Mouse (Mus musculus): ENCODE measurements around the gene Sirt4. TPM values are rescaled to one million over a fixed set of nuclear protein-coding genes. Genes with fewer than 3 reads are reported as not detected.
"Not testable (repeated sequence)": the region's sequence is repeated elsewhere in the genome, so short reads cannot be mapped to it uniquely, and the experiment has no call there.

Gene Sirt4
- polyA plus RNA-seq, 1 experiment from 2014 or later = 6.4 TPM

DNA sequence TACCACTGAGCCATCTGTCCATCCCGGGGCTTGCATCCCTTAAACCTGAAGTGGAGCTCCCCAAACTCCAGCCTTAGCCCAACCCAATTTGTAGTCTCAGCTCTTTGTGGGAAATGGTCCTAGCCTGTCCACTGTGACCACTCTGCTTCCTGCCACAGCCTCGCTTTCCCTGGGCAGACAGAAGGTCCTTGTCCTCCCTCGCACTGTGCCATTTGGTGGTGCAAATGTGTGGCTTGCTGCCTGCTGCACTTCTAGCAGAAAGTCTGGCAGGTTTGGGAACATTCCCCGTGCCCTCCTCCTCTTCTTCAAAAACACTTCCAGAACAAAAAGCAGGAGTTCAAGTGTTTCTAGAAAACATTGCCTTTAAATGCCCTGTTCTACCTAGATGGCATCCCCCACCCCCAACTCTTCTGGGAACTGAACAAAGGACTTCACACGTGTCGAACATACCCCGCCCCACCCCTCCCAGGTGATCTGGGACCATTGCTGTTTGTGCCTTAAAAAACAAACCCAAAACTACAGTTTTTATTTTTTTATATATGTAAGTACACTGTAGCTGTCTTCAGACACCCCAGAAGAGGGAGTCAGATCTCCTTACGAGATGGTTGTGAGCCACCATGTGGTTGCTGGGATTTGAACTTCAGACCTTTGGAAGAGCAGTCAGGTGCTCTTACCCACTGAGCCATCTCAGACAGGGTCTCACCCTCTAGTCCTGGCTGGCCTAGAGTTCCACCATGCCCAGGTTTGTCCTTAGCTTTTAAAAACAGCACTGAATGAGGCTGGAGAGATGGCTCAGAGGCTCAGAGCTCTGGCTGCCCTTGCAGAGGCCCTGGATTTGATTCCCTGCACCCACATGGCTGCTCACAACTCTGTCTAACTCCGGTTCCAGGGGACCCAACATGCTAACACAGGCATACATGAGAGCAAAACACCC lies 14.0 kb upstream of the Sirt4 start:
- H3K4me3 ChIP-seq (ENCODE audit: low read depth, low read length) = no peak overlapping the region
- H3K27ac ChIP-seq (ENCODE audit: low read depth, low read length) = no peak overlapping the region
- no peak overlapping the region for H3K9ac ChIP-seq (ENCODE audit: low read depth, low read length)
- no peaks in the 10 kb centered on the region for H3K4me1 ChIP-seq (replicated peaks; ENCODE audit: control insufficient read depth, insufficient read depth, low read length)
- TF ChIP-seq CTCF (IDR thresholded peaks at IDR 0.05; ENCODE audit: low read depth) = no peak
- H3K27me3 ChIP-seq (replicated peaks; ENCODE audit: control insufficient read depth, insufficient read depth, low read length) = no peaks in the 10 kb centered on the region
- no peak for ATAC-seq
- H3K4me2 ChIP-seq (replicated peaks; ENCODE audit: low read depth) = no peak overlapping the region
- 59% methylated on average over 9 of the region's 9 CpGs for WGBS
- no peaks in the 10 kb centered on the region for H3K9me3 ChIP-seq (ENCODE audit: control insufficient read depth)
- H3K36me3 ChIP-seq (ENCODE audit: control insufficient read depth, insufficient read depth) = no peaks in the 10 kb centered on the region

DNA sequence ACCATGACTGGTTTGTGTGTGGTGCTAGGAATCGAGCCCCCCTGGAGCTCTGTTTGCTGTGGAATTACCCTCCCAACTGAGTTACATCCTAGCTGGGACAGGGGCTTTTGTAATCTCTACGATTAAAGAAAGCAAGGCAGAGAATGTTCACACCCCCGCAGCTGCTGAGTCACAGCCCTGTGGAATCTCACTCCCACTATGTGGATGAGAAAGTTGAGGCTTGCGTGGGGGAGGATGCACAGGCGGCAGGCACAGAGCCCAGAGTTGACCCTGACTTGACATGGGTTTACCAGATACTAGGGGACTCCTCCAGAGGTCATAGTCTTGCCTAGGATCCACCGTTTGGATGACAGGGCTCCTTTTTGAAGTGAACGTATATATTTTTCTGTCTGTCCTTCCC lies 12.5 kb upstream of the Sirt4 start:
- Histone ChIP-seq H3K4me3 (ENCODE audit: low read depth, low read length) (no peak overlapping the region), H3K4me1 (replicated peaks; ENCODE audit: control insufficient read depth, insufficient read depth, low read length) (no peaks in the 10 kb centered on the region), H3K9me3 (ENCODE audit: control insufficient read depth) (no peaks in the 10 kb centered on the region), H3K27ac (ENCODE audit: low read depth, low read length) (no peak overlapping the region), H3K4me2 (replicated peaks; ENCODE audit: low read depth) (no peak overlapping the region), H3K36me3 (ENCODE audit: control insufficient read depth, insufficient read depth) (no peaks in the 10 kb centered on the region), H3K27me3 (replicated peaks; ENCODE audit: control insufficient read depth, insufficient read depth, low read length) (no peaks in the 10 kb centered on the region), H3K9ac (ENCODE audit: low read depth, low read length) (no peak overlapping the region)
- WGBS = 68% methylated on average over 7 of the region's 7 CpGs
- TF ChIP-seq CTCF (IDR thresholded peaks at IDR 0.05; ENCODE audit: low read depth) = no peak
- no peak for ATAC-seq

DNA sequence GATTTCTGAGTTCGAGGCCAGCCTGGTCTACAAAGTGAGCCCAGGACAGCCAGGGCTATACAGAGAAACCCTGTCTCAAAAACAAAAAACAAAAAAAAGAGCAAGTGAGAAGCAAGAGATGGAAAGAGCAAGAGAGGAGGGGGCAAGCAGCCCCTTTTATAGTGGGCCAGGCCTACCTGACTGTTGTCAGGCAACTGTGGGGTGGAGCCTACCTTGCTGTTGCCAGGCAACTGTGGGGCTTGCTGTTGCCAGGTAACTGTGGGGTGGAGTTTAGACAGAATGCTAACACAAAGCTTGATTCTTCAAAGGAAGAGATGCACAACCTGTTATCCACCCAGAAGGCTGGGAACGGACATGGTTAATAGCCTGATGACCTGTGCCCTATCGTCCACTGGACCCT lies 11.1 kb upstream of the Sirt4 start:
- H3K9ac ChIP-seq (ENCODE audit: low read depth, low read length); H3K9me3 ChIP-seq (ENCODE audit: control insufficient read depth); H3K27me3 ChIP-seq (replicated peaks; ENCODE audit: control insufficient read depth, insufficient read depth, low read length); H3K27ac ChIP-seq (ENCODE audit: low read depth, low read length); ATAC-seq; H3K4me1 ChIP-seq (replicated peaks; ENCODE audit: control insufficient read depth, insufficient read depth, low read length); H3K4me2 ChIP-seq (replicated peaks; ENCODE audit: low read depth); H3K4me3 ChIP-seq (ENCODE audit: low read depth, low read length); H3K36me3 ChIP-seq (ENCODE audit: control insufficient read depth, insufficient read depth): not testable (repeated sequence)
- 66% methylated on average over 3 of the region's 3 CpGs for WGBS

DNA sequence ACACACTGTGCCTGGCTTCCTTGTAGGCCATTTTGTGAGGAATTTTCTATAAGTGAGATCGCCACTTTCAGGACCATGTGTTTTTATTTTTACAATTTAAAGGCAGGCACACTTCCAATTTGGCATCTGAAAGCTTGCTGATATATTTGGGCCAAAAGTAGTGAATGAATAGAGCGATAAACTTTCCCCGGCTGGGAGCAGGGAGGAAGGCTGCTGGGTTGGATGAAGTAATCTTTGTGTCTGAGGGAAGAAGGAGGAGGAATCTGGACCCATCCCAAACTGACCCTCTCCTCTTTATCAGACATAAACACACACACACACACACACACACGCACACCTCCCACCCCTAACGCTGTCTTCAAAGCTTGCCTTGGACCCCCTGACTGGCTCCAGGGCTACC lies 8.9 kb upstream of the Sirt4 start:
- Histone ChIP-seq H3K27me3 (replicated peaks; ENCODE audit: control insufficient read depth, insufficient read depth, low read length) (no peaks in the 10 kb centered on the region), H3K27ac (ENCODE audit: low read depth, low read length) (peak overlapping the region; percentile 41; the same call in 1 of the 2 replicates), H3K4me3 (ENCODE audit: low read depth, low read length) (no peak overlapping the region), H3K4me2 (replicated peaks; ENCODE audit: low read depth) (no peak overlapping the region), H3K9me3 (ENCODE audit: control insufficient read depth) (no peaks in the 10 kb centered on the region), H3K9ac (ENCODE audit: low read depth, low read length) (no peak overlapping the region), H3K36me3 (ENCODE audit: control insufficient read depth, insufficient read depth) (no peaks in the 10 kb centered on the region), H3K4me1 (replicated peaks; ENCODE audit: control insufficient read depth, insufficient read depth, low read length) (no peaks in the 10 kb centered on the region)
- 58% methylated on average over 5 of the region's 5 CpGs for WGBS
- no peak for TF ChIP-seq CTCF (IDR thresholded peaks at IDR 0.05; ENCODE audit: low read depth)
- no peak for ATAC-seq

DNA sequence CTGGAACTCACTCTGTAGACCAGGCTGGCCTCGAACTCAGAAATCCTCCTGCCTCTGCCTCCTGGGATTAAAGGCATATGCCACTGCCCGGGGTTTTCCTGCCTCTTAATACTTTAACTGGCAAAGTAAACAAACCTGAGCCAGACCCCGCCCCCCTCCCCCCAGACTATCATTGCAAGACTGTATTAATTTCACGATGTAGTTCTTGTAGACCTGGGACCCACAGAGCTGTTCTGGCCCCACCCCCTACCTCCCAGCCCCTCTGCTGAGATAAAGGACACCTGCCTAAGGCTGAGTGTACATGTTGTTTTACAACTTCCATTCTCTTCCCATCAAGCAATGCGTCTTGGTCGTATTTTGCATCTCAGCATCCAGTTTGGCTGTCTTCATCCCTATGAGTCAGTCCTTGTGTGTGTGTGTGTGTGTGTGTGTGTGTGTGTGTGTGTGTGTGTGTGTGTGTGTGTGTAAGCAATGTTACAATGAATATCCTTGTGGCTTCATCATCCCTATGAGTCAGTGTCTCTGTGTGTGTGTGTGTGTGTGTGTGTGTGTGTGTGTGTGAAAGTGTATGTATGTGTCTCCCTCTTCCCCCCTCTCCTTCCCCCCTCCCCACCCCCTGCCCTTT lies 8.3 kb upstream of the Sirt4 start:
- H3K4me3 ChIP-seq (ENCODE audit: low read depth, low read length) = no peak overlapping the region
- no peaks in the 10 kb centered on the region for H3K9me3 ChIP-seq (ENCODE audit: control insufficient read depth)
- no peaks in the 10 kb centered on the region for H3K36me3 ChIP-seq (ENCODE audit: control insufficient read depth, insufficient read depth)
- no peaks in the 10 kb centered on the region for H3K4me1 ChIP-seq (replicated peaks; ENCODE audit: control insufficient read depth, insufficient read depth, low read length)
- no peak overlapping the region for H3K4me2 ChIP-seq (replicated peaks; ENCODE audit: low read depth)
- 31% methylated on average over 6 of the region's 6 CpGs for WGBS
- H3K27me3 ChIP-seq (replicated peaks; ENCODE audit: control insufficient read depth, insufficient read depth, low read length) = no peaks in the 10 kb centered on the region
- TF ChIP-seq CTCF (IDR thresholded peaks at IDR 0.05; ENCODE audit: low read depth) = no peak
- peak overlapping the region; percentile 41; the same call in 1 of the 2 replicates for H3K27ac ChIP-seq (ENCODE audit: low read depth, low read length)
- ATAC-seq = no peak
- no peak overlapping the region for H3K9ac ChIP-seq (ENCODE audit: low read depth, low read length)

DNA sequence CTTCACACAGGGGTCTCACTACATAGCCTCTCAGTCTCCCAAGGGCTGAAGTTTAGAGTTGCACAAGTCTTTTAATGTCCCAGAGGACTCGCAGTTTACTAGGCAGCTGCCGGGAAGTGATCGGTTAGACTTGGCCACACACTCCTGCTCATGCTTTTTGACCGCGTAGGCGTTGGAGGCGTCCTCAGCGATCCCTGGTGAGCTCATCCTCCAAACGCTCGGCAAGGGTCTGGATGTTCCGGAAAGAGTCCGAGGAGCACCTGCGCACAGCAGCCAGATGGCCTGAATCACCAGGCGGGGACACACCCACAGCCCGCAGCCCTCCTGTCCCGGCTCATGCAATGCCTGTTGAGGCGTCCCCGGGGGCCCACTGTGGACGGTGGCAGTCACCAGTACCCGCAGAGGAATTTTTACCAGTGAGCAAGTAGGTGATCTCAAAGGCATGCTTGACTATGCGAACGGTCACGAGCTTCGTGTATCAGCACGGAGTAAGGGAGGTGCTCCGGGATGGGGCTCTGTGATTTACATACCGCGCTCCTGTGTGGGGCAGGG lies 7.3 kb upstream of the Sirt4 start:
- WGBS = 1% methylated on average over 28 of the region's 28 CpGs
- Histone ChIP-seq H3K4me2 (replicated peaks; ENCODE audit: low read depth) (peak overlapping the region; percentile 53), H3K4me1 (replicated peaks; ENCODE audit: control insufficient read depth, insufficient read depth, low read length) (no peaks in the 10 kb centered on the region), H3K4me3 (ENCODE audit: low read depth, low read length) (no peak overlapping the region), H3K9ac (ENCODE audit: low read depth, low read length) (0 out of 2 replicates have a peak overlapping the region, but pooled peaks have one; percentile 45), H3K36me3 (ENCODE audit: control insufficient read depth, insufficient read depth) (no peaks in the 10 kb centered on the region), H3K9me3 (ENCODE audit: control insufficient read depth) (no peaks in the 10 kb centered on the region), H3K27ac (ENCODE audit: low read depth, low read length) (peak overlapping the region; percentile 17; the same call in 1 of the 2 replicates), H3K27me3 (replicated peaks; ENCODE audit: control insufficient read depth, insufficient read depth, low read length) (no peaks in the 10 kb centered on the region)
- peak; percentile 34 for ATAC-seq
- no peak for TF ChIP-seq CTCF (IDR thresholded peaks at IDR 0.05; ENCODE audit: low read depth)

Data from intestine, postnatal 0 days (tissue).